Mouse (Mus musculus): ENCODE results near the gene Smim7. TPM values are rescaled to one million over a fixed set of nuclear protein-coding genes. Genes with fewer than 3 reads are reported as not detected.

Gene Smim7
- total RNA-seq (2021) (100 to 1,000 TPM; 114 to 142 TPM), polyA plus RNA-seq (2012; rRNA removed) (53.7 and 80.1 TPM in 2 replicates)
- long read RNA-seq, transcript Smim7-201 (4 exons, 642 nt), result minor isoform, 6 of 106 reads
- long read RNA-seq, transcript Smim7-203 (5 exons, 2,892 nt), result major isoform, 97 of 106 reads
- long read RNA-seq, partial matches to known transcripts, result 1 of 106 reads
- long read RNA-seq, other reads (novel, unspliced or antisense), result 2 of 106 reads

DNA sequence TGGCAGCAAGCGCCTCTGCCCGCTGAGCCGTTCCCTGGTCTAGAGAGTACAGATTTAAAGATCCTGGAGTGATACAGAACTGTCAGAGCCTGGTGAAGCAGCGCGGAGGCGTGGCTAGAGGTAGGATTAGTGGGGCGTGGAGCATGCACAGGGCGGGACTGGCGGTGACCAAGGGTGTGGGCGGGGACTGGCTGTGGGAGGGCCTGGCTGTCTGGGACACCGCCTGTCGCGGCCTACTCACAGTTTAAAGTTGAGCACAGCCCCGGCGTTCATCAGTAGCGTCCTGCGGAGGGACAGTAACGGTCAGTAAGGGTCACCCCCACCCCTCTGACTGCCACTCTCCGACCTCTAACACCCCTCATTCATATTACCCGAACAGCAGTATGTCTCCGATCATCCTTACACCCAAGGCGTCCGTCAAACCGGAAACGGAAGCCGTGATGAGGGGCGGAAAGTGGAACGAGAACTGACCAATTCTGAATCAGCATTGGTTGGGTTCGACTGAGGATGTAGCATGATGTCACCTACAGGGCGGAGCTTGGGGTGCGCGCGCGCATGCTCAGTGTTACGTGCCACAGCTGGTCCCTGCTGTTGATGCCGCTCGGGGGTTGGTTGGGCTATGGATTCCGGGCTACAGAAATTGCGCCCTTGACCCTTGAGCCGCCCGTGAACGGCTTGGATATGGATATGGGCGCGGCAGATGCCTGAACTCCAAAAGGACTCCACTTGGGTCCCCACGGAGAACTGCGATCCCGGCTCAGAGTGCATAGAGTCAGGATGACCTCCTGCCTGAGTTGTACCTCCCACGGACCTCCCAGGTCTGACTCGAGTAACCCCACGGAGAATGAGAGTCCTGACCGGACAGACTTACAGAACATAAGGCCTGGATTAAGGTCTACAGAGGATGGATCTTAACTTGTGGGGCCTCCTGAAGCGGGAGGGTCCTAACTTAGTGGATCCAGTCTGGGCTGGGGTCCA lies at the start of gene Smim7:
Gene Smim7, minus strand, starts transcription at position 456 of the 978 bp plus-strand sequence.
- H3K4me3 ChIP-seq, result peak within 1 kb of the TSS; percentile 77
- intact Hi-C loops (cut with DNase I), result loop anchor here (1.0 to 2.0 kb wide), 2 partner anchors 23 to 78 kb away; partner anchors contain the start of genes Med26 and Slc35e1
- H3K27me3 ChIP-seq (ENCODE audit: control insufficient read depth, insufficient read depth, low read length), result no peaks in the 10 kb centered on the region
- H3K36me3 ChIP-seq (ENCODE audit: control insufficient read depth, insufficient read depth, low read length), result peaks cover 13% of the 10 kb centered on the region; the same call in 1 of the 2 replicates
- peak within 1 kb of the TSS; percentile 99 for H3K27ac ChIP-seq
- no peaks in the 10 kb centered on the region; the same call in none of the 2 replicates for H3K79me2 ChIP-seq (replicated peaks; ENCODE audit: control insufficient read depth, insufficient read depth, low read length)
- under 1% methylated on average over 52 of the region's 52 CpGs for WGBS
- H3K4me1 ChIP-seq (ENCODE audit: control insufficient read depth, insufficient read depth, low read length), result peaks cover 8% of the 10 kb centered on the region
- TF ChIP-seq POLR2A (IDR thresholded peaks at IDR 0.05; ENCODE audit: insufficient read depth, low read depth, low read length) (peak; percentile 95), CTCF (IDR thresholded peaks at IDR 0.05) (no peak), EP300 (IDR thresholded peaks at IDR 0.05; ENCODE audit: insufficient read depth, low read depth, low read length) (peak; percentile 88; the same call in 1 of the 2 replicates)
- peak within 1 kb of the TSS; percentile 83 for H3K9ac ChIP-seq (ENCODE audit: low read depth, low read length)
- DNase-seq, result peak; percentile 98

DNA sequence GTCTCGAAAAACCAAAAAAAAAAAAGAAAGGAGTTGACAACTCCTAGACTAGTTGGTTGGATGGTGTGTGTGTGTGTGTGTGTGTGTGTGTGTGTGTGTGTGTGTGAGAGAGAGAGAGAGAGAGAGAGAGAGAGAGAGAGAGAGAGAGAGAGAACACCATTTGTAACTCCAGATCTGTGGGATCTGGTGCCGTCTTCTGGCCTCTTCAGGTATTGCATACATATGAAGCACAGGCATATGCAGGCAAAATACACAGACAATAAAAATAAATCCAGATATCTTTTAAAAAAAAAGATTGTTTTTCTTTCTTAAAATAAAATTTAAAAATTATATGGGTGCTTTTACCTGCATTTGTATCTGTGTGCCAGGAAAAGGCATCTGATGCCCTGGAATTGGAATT lies 19.3 kb upstream of the Smim7 start:
- 50% methylated on average over 2 of the region's 2 CpGs for WGBS
- DNase-seq, result peak in 1 of 2 experiments; percentile 21
- TF ChIP-seq POLR2A (IDR thresholded peaks at IDR 0.05; ENCODE audit: insufficient read depth, low read depth, low read length) (no peak), CTCF (IDR thresholded peaks at IDR 0.05) (peak; percentile 67), EP300 (IDR thresholded peaks at IDR 0.05; ENCODE audit: insufficient read depth, low read depth, low read length) (no peak)

DNA sequence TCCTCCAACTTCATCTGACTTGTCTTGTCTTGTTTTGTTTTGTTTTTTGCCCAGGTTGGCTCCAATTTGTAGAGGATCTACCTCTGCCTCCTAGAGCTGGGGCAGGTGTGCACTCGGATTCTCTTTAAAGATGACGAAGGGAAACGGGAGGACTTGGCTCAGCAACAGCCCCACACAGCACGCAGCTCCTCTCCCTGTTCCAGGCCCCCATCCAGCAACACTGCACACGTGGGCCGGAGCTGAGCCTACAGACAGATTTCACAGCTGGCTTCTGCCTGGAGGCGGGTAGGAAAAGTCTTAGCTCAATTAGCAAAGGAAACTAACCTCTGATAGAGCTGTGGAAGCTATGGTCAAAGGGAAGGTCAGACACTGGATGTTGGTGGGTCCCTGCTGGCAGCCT lies 18.4 kb upstream of the Smim7 start:
- Histone ChIP-seq H3K79me2 (replicated peaks; ENCODE audit: control insufficient read depth, insufficient read depth, low read length) (no peaks in the 10 kb centered on the region), H3K4me3 (no peak overlapping the region), H3K27me3 (ENCODE audit: control insufficient read depth, insufficient read depth, low read length) (no peaks in the 10 kb centered on the region), H3K27ac (peak overlapping the region; percentile 89), H3K4me1 (ENCODE audit: control insufficient read depth, insufficient read depth, low read length) (peaks cover 5% of the 10 kb centered on the region), H3K36me3 (ENCODE audit: control insufficient read depth, insufficient read depth, low read length) (no peaks in the 10 kb centered on the region), H3K9ac (ENCODE audit: low read depth, low read length) (0 out of 2 replicates have a peak overlapping the region, but pooled peaks have one; percentile 24)
- peak; percentile 60 to 70 for DNase-seq
- WGBS, result 26% methylated on average over 7 of the region's 7 CpGs
- intact Hi-C loops (cut with DNase I), result no loop called here
- TF ChIP-seq POLR2A (IDR thresholded peaks at IDR 0.05; ENCODE audit: insufficient read depth, low read depth, low read length) (0 out of 2 replicates have a peak, but pooled peaks have one; percentile 32), EP300 (IDR thresholded peaks at IDR 0.05; ENCODE audit: insufficient read depth, low read depth, low read length) (no peak)

More for the DNA sequence above, 19.3 kb upstream of the Smim7 start:
- Histone ChIP-seq H3K9ac (ENCODE audit: low read depth, low read length) (no peak overlapping the region), H3K4me3 (no peak overlapping the region), H3K27me3 (ENCODE audit: control insufficient read depth, insufficient read depth, low read length) (no peaks in the 10 kb centered on the region), H3K79me2 (replicated peaks; ENCODE audit: control insufficient read depth, insufficient read depth, low read length) (no peaks in the 10 kb centered on the region), H3K36me3 (ENCODE audit: control insufficient read depth, insufficient read depth, low read length) (no peaks in the 10 kb centered on the region), H3K27ac (no peak overlapping the region; the same call in 1 of the 2 replicates), H3K4me1 (ENCODE audit: control insufficient read depth, insufficient read depth, low read length) (peaks cover 5% of the 10 kb centered on the region)
- intact Hi-C loops (cut with DNase I), result no loop called here

DNA sequence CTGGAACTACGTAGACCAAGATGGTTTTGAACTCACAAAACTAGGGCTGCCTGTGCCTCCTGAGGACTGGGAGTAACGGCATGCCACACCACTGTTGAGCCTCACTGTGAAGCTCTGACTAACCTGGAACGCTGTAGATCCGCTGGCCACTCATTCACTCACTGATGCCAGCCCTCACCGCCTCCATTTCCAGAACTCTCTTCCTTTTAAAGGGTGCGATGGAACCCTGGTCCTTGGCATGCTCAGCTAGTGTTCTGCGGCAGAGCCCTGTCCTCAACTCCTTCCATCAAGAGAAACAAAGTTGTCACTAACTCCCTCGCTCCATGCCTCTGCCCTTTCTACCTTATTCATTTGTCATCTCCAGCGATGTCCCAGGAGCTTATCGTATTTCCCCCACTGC lies 18.0 kb upstream of the Smim7 start:
- Histone ChIP-seq H3K27me3 (ENCODE audit: control insufficient read depth, insufficient read depth, low read length) (no peaks in the 10 kb centered on the region), H3K79me2 (replicated peaks; ENCODE audit: control insufficient read depth, insufficient read depth, low read length) (no peaks in the 10 kb centered on the region), H3K4me1 (ENCODE audit: control insufficient read depth, insufficient read depth, low read length) (peaks cover 5% of the 10 kb centered on the region), H3K4me3 (no peak overlapping the region), H3K27ac (peak overlapping the region; percentile 89), H3K9ac (ENCODE audit: low read depth, low read length) (no peak overlapping the region), H3K36me3 (ENCODE audit: control insufficient read depth, insufficient read depth, low read length) (no peaks in the 10 kb centered on the region)
- 62% methylated on average over 10 of the region's 10 CpGs for WGBS
- no peak for TF ChIP-seq CTCF (IDR thresholded peaks at IDR 0.05)
- TF ChIP-seq POLR2A (IDR thresholded peaks at IDR 0.05; ENCODE audit: insufficient read depth, low read depth, low read length), result no peak
- TF ChIP-seq EP300 (IDR thresholded peaks at IDR 0.05; ENCODE audit: insufficient read depth, low read depth, low read length), result no peak
- no peak for DNase-seq
- intact Hi-C loops (cut with DNase I), result no loop called here

DNA sequence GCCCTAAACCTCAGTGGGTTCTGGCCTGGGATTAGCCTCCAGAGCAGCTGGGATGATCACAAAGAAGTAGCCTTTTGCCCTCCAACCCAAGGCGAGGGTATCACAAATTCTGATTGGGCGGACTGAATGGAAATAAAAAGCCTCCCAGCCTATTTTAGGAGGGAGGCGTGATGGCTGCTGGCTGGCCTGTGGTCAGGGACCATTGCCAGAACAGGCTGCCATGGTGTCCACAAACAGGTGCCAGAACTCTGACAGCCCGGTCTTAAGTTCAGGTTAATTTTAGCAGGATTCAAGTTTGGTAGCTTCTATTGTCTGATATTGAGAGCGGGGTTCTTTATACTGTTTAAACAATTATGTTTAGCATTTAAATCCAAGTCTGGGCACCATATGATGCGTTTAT lies 16.9 kb upstream of the Smim7 start:
- intact Hi-C loops (cut with DNase I), result no loop called here
- no peaks in the 10 kb centered on the region for H3K27me3 ChIP-seq (ENCODE audit: control insufficient read depth, insufficient read depth, low read length)
- no peak for TF ChIP-seq CTCF (IDR thresholded peaks at IDR 0.05)
- TF ChIP-seq EP300 (IDR thresholded peaks at IDR 0.05; ENCODE audit: insufficient read depth, low read depth, low read length), result no peak
- TF ChIP-seq POLR2A (IDR thresholded peaks at IDR 0.05; ENCODE audit: insufficient read depth, low read depth, low read length), result peak; percentile 39; the same call in 1 of the 2 replicates
- no peaks in the 10 kb centered on the region for H3K36me3 ChIP-seq (ENCODE audit: control insufficient read depth, insufficient read depth, low read length)
- H3K4me1 ChIP-seq (ENCODE audit: control insufficient read depth, insufficient read depth, low read length), result peaks cover 9% of the 10 kb centered on the region
- WGBS, result 40% methylated on average over 6 of the region's 6 CpGs
- H3K9ac ChIP-seq (ENCODE audit: low read depth, low read length), result peak overlapping the region; percentile 35
- peak; percentile 67 to 80 for DNase-seq
- H3K79me2 ChIP-seq (replicated peaks; ENCODE audit: control insufficient read depth, insufficient read depth, low read length), result no peaks in the 10 kb centered on the region
- H3K27ac ChIP-seq, result peak overlapping the region; percentile 89
- H3K4me3 ChIP-seq, result no peak overlapping the region

All from heart, adult 2 months (tissue).